Mouse (Mus musculus) ES-Bruce4 (cell line): Measurements from ENCODE around the gene Cdk20. TPM values are rescaled to one million over a fixed set of nuclear protein-coding genes. Genes with fewer than 3 reads are reported as not detected.

ENCODE experiments used
- H3K27ac ChIP-seq: 2 replicates; pipeline ENCODE4 v1.5.1; 2012; ENCODE audit warnings: low read length, inconsistent platforms; ENCODE audit not compliant: insufficient read depth
- H3K27me3 ChIP-seq: 2 replicates; pipeline ENCODE4 v1.6.1; 2012; ENCODE audit warnings: mild to moderate bottlenecking, low read length, inconsistent platforms; ENCODE audit not compliant: control insufficient read depth, poor library complexity, insufficient read depth, severe bottlenecking
- H3K36me3 ChIP-seq: 2 replicates; pipeline ENCODE4 v1.6.1; 2012; ENCODE audit warnings: inconsistent platforms, mild to moderate bottlenecking, low read length, moderate library complexity; ENCODE audit not compliant: control insufficient read depth, poor library complexity, insufficient read depth, severe bottlenecking
- H3K4me1 ChIP-seq: one replicate; pipeline ENCODE4 v1.8.1; 2011; ENCODE audit warnings: low read length; ENCODE audit not compliant: control insufficient read depth, insufficient read depth
- H3K4me3 ChIP-seq: 2 replicates; pipeline ENCODE4 v1.5.1; 2011; ENCODE audit warnings: low read depth, mild to moderate bottlenecking, low read length
- H3K9ac ChIP-seq: 2 replicates; pipeline ENCODE4 v1.6.1; 2012; ENCODE audit warnings: low read depth, mild to moderate bottlenecking, inconsistent platforms; ENCODE audit not compliant: poor library complexity, severe bottlenecking
- H3K9me3 ChIP-seq: replicated peaks from 2 replicates; pipeline ENCODE4 v1.6.1; 2012; ENCODE audit warnings: mild to moderate bottlenecking, low read length, inconsistent platforms; ENCODE audit not compliant: control insufficient read depth, poor library complexity, insufficient read depth, severe bottlenecking
- CTCF ChIP-seq: IDR thresholded peaks from one replicate; pipeline ENCODE4 v1.8.1; 2011; ENCODE audit warnings: low read depth, low read length
- EP300 ChIP-seq: IDR thresholded peaks from 2 replicates; pipeline ENCODE4 v1.6.1; 2011; ENCODE audit warnings: low read depth, low read length; ENCODE audit not compliant: insufficient read depth
- POLR2A ChIP-seq: IDR thresholded peaks from one replicate; pipeline ENCODE4 v1.8.1; 2011; ENCODE audit warnings: low read length; ENCODE audit not compliant: insufficient read depth
- polyA plus RNA-seq: library from polyadenylated mRNA; stranded (reverse); fragments of >200 nt; gene quantifications from 2 replicates; pipeline ENCODE4 v1.2.4, GENCODE M21; 2011; ENCODE audit warnings: low read depth; ENCODE audit not compliant: missing spikeins, insufficient read depth, insufficient read length

Cdk20 gene
- polyA plus RNA-seq, 1 experiment, result 4.6 TPM

DNA sequence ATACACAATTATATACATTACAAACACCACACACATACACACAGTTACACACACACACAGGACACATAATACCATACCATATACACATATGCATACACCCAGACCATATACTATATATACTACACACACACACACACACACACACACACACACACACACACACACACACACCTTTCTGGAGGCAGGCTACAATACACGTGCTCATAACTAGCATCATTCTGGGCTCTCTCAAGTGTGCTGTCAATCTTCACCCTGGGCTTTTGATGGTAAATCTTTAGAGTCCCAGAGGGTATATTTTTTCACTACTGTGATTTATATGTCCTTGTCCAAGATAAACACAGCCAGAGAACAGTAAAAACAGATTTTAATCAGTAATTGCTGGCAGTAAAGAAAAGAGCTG is 6.8 kb upstream of the Cdk20 start:
- TF ChIP-seq EP300 (no peak), CTCF (no peak), POLR2A (no peak)
- no peak overlapping the region for H3K4me3 ChIP-seq
- H3K27ac ChIP-seq, result no peak overlapping the region
- no peaks in the 10 kb centered on the region for H3K36me3 ChIP-seq
- H3K9ac ChIP-seq, result no peak overlapping the region
- H3K9me3 ChIP-seq, result no peaks in the 10 kb centered on the region
- H3K27me3 ChIP-seq, result no peaks in the 10 kb centered on the region
- H3K4me1 ChIP-seq, result peaks cover 10% of the 10 kb centered on the region

- TF ChIP-seq EP300 (no peak), POLR2A (no peak)
- H3K27ac ChIP-seq, result no peak overlapping the region
These were observed 2.8 kb upstream of the Cdk20 start for GRCm38 (mm10) chr13:64429328-64429727.

DNA sequence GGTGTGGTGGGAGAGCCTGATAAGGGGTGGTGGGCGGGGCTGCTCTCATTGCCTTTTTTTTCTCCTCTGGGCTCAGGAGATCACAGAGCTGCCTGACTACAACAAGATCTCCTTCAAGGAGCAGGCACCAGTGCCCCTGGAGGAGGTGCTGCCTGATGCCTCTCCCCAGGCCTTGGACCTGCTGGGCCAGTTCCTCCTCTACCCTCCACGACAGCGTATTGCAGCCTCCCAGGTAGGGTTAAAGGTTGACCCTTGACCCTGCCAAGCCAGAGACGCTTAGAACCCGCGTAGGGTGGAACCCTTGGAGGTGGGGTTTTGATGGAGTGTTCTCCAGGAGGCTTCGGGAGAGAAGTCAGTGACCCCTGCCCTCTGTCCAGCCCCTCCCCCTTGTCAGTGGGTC is 5.7 kb downstream of the Cdk20 start:
- Histone ChIP-seq H3K4me3 (no peak overlapping the region), H3K27me3 (no peaks in the 10 kb centered on the region), H3K9me3 (no peaks in the 10 kb centered on the region), H3K4me1 (no peaks in the 10 kb centered on the region), H3K36me3 (no peaks in the 10 kb centered on the region), H3K9ac (no peak overlapping the region), H3K27ac (no peak overlapping the region)
- TF ChIP-seq CTCF, result no peak
- no peak for TF ChIP-seq POLR2A
- TF ChIP-seq EP300, result no peak

More at GRCm38 (mm10) chr13:64429328-64429727, 2.8 kb upstream of the Cdk20 start:
- no peak overlapping the region for H3K9ac ChIP-seq
- no peaks in the 10 kb centered on the region for H3K27me3 ChIP-seq
- H3K9me3 ChIP-seq, result no peaks in the 10 kb centered on the region
- no peaks in the 10 kb centered on the region for H3K36me3 ChIP-seq
- H3K4me1 ChIP-seq, result no peaks in the 10 kb centered on the region
- H3K4me3 ChIP-seq, result no peak overlapping the region

DNA sequence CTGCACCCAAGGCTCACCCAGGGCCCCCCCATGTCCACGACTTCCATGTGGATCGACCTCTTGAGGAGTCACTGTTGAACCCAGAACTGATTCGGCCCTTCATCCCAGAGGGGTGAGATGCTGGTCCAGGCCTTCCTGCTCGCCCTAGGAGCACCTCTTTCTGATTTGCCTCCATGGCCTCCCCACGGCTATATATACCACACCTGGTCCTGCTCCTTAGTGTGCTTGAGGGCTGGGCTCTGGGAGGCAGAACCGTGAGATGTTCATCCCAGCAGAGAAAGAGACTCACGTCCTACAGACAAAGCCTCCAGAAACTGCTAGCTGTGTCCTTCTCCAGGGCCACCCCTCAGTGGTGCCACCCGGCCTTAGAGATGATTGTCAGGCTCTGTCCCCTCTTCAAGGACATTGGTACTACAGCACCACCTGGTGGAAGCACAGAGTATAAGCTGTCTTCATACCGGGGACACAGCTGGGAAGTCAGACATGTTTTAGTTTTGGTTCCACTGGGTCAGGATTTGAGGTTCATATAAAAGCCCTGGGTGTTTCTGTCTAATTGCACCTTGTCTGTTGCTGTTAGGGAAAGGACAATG is 6.8 kb downstream of the Cdk20 start:
- TF ChIP-seq EP300 (no peak), CTCF (peak; percentile 68)

GRCm38 (mm10) chr13:64439471-64439870 is 7.4 kb downstream of the Cdk20 start:
- Histone ChIP-seq H3K9me3 (no peaks in the 10 kb centered on the region), H3K4me1 (no peaks in the 10 kb centered on the region), H3K36me3 (no peaks in the 10 kb centered on the region), H3K9ac (no peak overlapping the region), H3K27me3 (no peaks in the 10 kb centered on the region), H3K4me3 (no peak overlapping the region), H3K27ac (no peak overlapping the region)
- no peak for TF ChIP-seq EP300
- no peak for TF ChIP-seq CTCF
- no peak for TF ChIP-seq POLR2A

More for the DNA sequence above, 6.8 kb downstream of the Cdk20 start:
- Histone ChIP-seq H3K27me3 (no peaks in the 10 kb centered on the region), H3K9me3 (no peaks in the 10 kb centered on the region), H3K4me1 (no peaks in the 10 kb centered on the region), H3K36me3 (no peaks in the 10 kb centered on the region), H3K9ac (no peak overlapping the region), H3K27ac (no peak overlapping the region), H3K4me3 (no peak overlapping the region)

DNA sequence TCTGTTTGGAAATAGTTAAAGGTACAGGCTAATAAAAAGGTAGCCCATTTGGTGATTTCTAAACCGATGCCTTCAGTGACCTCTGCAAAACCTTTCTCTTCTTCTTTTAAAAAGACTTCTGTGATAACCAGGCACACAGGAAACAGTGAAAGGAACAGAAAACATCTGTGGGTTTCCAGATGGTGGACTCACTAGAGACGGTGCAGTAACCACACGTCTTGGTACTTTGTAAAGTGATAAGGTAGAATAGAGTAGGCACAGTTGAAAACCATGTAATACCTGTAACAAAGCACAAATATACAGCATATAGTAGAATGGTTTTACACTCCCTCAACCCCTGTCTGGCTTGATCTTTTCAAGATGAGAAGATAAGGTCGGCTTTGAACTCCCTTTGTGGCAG is 8.5 kb downstream of the Cdk20 start:
- Histone ChIP-seq H3K27me3 (no peaks in the 10 kb centered on the region), H3K36me3 (no peaks in the 10 kb centered on the region), H3K4me3 (no peak overlapping the region), H3K4me1 (no peaks in the 10 kb centered on the region), H3K27ac (no peak overlapping the region), H3K9me3 (no peaks in the 10 kb centered on the region), H3K9ac (no peak overlapping the region)
- no peak for TF ChIP-seq CTCF
- no peak for TF ChIP-seq POLR2A
- TF ChIP-seq EP300, result no peak
